Mouse (Mus musculus) cerebellum, adult 2 months (tissue): ENCODE data around the gene Plcb4. TPM values are rescaled to one million over a fixed set of nuclear protein-coding genes. Genes with fewer than 3 reads are reported as not detected.
A peak's percentile ranks its signal among the peaks of the same experiment; 100 is the strongest.

ENCODE experiments used
- DNase-seq, 2 experiments: peaks; one replicate each; pipeline ENCODE4 v3.0.0; 2021
- H3K27ac ChIP-seq: fragments of 200-500 bp; 2 replicates; pipeline ENCODE4 v1.5.1; 2012; ENCODE audit warnings: low read length, control low read depth, inconsistent platforms; ENCODE audit not compliant: insufficient read depth
- H3K27me3 ChIP-seq: fragments of 200-500 bp; 2 replicates; pipeline ENCODE4 v1.6.1; 2012; ENCODE audit warnings: inconsistent platforms, mild to moderate bottlenecking, low read length, moderate library complexity; ENCODE audit not compliant: control insufficient read depth, insufficient read depth
- H3K4me1 ChIP-seq: fragments of 200-500 bp; 2 replicates; pipeline ENCODE4 v1.6.1; 2011; ENCODE audit warnings: low read length; ENCODE audit not compliant: control insufficient read depth, insufficient read depth
- H3K4me3 ChIP-seq: fragments of 200-500 bp; replicated peaks from 2 replicates; pipeline ENCODE3; 2011; ENCODE audit warnings: mild to moderate bottlenecking, low read depth, low read length, control low read depth; ENCODE audit not compliant: insufficient read depth
- CTCF ChIP-seq: fragments of 200-500 bp; IDR thresholded peaks from 2 replicates; pipeline ENCODE4 v1.5.1; 2011; ENCODE audit warnings: low read depth, mild to moderate bottlenecking, control low read depth, low read length, moderate library complexity, borderline replicate concordance; ENCODE audit not compliant: insufficient read depth
- POLR2A ChIP-seq: fragments of 200-500 bp; IDR thresholded peaks from 2 replicates; pipeline ENCODE4 v1.6.1; 2011; ENCODE audit warnings: low read length, control low read depth, borderline replicate concordance; ENCODE audit not compliant: insufficient read depth
- WGBS: fragments of 180-500 bp; shearing (Covaris S2); methylation state at CpG from one replicate; pipeline ENCODE4 v1.1.7; 2018; 5-methylcytosine and 5-hydroxymethylcytosine counted together
- polyA plus RNA-seq: library from polyadenylated mRNA; depleted of rRNA; stranded (reverse); fragments of >200 nt; gene quantifications from 2 replicates; pipeline ENCODE4 v1.2.3, GENCODE M21; 2012

The Plcb4 gene
- polyA plus RNA-seq, 1 experiment = 166 TPM

DNA sequence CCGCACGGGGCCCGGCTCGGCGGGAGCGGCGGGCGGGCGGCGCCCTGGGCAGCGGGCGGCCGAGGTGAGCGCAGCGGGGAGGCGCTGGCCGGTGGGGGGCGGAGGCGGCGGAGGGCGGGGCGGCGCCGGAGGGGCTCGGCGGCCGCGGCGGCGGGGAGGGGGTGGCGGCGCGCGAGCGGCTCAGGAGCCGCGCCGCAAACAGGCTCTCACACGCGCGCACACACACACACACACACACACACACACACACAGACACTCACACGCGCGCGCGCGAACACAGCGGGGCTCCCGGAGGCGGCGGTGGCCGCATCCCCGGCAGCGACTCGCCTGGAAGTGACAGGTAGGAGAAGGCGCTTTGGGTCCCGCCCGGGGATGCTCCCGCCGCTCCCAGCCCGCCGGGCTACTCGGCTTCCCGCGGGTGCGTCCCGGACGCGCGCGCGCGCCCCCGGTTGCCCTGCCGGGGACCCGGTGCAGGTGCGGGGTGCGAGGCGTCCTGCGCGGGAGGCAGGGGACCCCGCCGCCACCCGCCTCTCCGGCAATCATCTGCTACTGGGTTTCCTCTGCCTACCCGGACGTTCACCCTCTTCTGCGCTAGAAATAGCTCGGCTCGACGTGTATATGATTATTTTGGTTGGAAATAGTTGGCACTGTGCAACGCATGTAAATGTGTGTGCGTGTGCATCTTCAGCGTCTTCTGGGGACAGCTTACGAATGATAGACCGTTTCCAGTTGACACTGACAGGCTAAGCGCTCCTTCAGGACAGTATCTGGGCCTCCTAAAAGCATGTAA, 775 bp downstream of the Plcb4 start:
- Histone ChIP-seq H3K27ac (peak overlapping the region; percentile 98), H3K4me1 (peaks cover 11% of the 10 kb centered on the region; the same call in 1 of the 2 replicates), H3K27me3 (no peaks in the 10 kb centered on the region), H3K4me3 (peak overlapping the region; percentile 80)
- 2% methylated on average over 62 of the region's 97 CpGs for WGBS
- peak; percentile 34; the same call in 1 of the 2 replicates for TF ChIP-seq POLR2A
- TF ChIP-seq CTCF = no peak
- peak; percentile 80 to 84 for DNase-seq

DNA sequence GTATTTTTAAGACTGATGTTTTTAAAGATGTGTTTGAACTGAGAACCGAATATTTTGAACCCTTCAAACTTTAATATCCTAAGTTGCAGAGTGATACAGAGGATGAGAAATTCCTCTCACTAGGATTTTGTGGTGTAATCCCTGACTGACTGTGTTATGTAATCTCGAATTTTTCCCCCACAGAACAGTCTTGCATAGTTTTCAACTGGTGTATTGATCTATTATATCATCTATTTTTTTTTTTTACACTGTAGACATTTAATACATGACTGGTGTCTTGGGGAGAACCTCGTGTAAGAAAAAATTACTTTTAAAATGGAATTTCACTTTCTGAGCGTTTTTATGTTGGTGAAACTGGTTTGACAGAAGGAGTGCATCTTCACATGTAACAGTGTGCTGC, 2.0 kb downstream of the Plcb4 start:
- peaks cover 14% of the 10 kb centered on the region; the same call in 1 of the 2 replicates for H3K4me1 ChIP-seq
- 29% methylated on average over 4 of the region's 4 CpGs for WGBS
- peak in 1 of 2 experiments; percentile 60 for DNase-seq
- no peak for TF ChIP-seq POLR2A
- no peak for TF ChIP-seq CTCF
- H3K27me3 ChIP-seq = no peaks in the 10 kb centered on the region
- 0 out of 2 replicates have a peak overlapping the region, but pooled peaks have one; percentile 66 for H3K27ac ChIP-seq
- H3K4me3 ChIP-seq = peak overlapping the region; percentile 70

DNA sequence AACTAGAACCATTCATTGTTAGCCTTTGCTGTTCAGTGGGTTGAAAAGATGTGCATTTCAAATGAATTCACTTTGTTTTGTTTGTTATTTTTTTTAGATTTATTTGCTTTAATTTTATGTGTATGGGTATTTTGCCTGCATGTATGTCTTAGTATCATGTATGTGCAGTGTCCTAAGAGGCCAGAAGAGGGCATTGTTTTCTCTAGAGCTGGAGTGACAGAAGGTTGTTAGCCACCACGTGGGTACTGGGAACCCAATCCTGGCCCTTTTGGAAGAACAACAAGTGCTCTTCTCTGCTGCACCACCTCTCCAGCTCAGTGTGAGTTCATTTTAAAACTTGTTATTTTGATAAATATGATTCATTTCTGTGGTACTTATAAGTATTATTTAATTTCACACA, 5.0 kb downstream of the Plcb4 start:
- Histone ChIP-seq H3K4me3 (no peak overlapping the region), H3K27me3 (no peaks in the 10 kb centered on the region), H3K27ac (no peak overlapping the region), H3K4me1 (peaks cover 21% of the 10 kb centered on the region; the same call in 1 of the 2 replicates)
- WGBS = 83% methylated on average over 1 of the region's 1 CpGs
- no peak for DNase-seq
- TF ChIP-seq POLR2A = no peak
- no peak for TF ChIP-seq CTCF

- no peak for DNase-seq
- no peak for TF ChIP-seq POLR2A
- no peak for TF ChIP-seq CTCF
- Histone ChIP-seq H3K27me3 (no peaks in the 10 kb centered on the region), H3K27ac (no peak overlapping the region), H3K4me1 (peaks cover 37% of the 10 kb centered on the region), H3K4me3 (no peak overlapping the region)
- WGBS = 94% methylated on average over 2 of the region's 2 CpGs
Observed at GRCm38 (mm10) chr2:135667496-135667895, 8.7 kb downstream of the Plcb4 start.

DNA sequence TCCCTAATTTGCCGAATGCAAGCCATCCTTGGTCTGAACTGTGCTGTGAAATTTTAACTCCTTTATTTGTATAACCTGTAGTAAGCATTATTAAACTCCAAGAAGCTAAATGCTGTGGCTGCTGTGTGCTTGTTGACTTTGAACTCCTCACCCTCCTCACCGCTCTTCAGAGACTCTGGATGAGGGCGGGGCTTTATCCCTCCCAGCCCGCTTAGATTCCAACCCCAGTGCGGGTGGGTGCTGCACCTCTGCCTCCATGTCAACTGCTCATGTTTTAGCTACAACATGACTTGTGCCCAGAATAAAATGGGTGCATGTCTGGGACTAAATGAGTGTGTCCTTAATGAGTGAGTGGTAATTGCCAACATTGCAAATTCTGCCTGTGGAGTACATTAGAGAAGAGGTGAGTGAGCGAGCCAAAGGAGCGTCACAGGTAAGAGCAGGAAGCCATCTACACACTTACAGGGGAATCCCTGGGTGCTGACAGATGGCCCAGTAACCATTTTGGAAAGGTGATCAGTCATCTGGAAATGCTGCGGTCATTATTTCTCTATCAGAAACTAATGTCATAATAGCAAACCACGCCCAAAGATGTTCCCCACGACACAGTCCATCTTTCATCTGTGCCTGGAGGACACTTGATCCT, 13.8 kb downstream of the Plcb4 start:
- Histone ChIP-seq H3K27ac (no peak overlapping the region), H3K4me1 (peaks cover 21% of the 10 kb centered on the region), H3K4me3 (no peak overlapping the region), H3K27me3 (no peaks in the 10 kb centered on the region)
- peak; percentile 64 to 80 for DNase-seq
- WGBS = 43% methylated on average over 10 of the region's 10 CpGs
- TF ChIP-seq POLR2A (no peak), CTCF (no peak)

DNA sequence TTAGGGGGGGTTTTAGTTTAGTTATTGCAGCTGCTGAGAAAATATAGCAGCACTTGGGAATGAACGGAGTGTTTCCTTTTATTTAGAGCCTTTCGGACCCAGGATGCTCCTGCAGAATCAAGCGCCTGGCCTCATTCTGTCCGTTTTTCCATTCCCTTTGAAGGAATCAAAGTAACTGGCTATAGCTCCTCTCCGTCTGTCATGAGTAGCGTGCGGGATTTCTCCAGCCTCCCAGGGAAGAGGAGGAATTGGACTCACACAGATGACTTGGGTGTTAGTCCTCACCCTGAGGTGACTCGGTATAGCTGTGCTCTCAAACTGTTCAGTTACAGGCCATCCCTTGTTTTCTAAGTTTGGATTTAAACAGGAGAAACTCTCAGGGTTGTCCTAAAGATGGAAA, 14.8 kb downstream of the Plcb4 start:
- 69% methylated on average over 8 of the region's 8 CpGs for WGBS
- H3K4me1 ChIP-seq = peaks cover 24% of the 10 kb centered on the region
- no peak overlapping the region for H3K4me3 ChIP-seq
- H3K27me3 ChIP-seq = no peaks in the 10 kb centered on the region
- no peak overlapping the region for H3K27ac ChIP-seq
- DNase-seq = peak in 1 of 2 experiments; percentile 62
- no peak for TF ChIP-seq POLR2A
- TF ChIP-seq CTCF = no peak

DNA sequence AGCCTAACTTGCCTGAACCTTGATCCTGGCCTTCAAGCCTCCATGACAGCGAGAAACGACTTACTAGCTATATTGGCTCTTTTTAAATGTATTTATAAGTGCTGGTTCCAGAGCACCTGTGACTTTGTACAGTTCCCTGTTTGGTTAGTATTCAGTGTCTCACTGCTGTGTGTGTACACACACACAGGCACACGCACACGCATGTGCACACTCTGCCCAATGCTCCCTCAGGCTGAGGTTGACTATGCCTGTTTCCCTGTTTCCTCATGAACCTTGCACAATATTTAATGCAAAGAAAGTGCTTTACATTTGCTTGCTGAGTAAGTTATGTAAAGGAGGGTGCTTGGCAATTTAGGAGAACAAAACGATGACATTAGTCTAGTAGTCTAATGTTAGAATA, 16.5 kb downstream of the Plcb4 start:
- Histone ChIP-seq H3K4me1 (peaks cover 20% of the 10 kb centered on the region), H3K27ac (no peak overlapping the region), H3K27me3 (no peaks in the 10 kb centered on the region), H3K4me3 (no peak overlapping the region)
- 91% methylated on average over 5 of the region's 5 CpGs for WGBS
- TF ChIP-seq POLR2A (no peak), CTCF (no peak)
- no peak for DNase-seq
